Mouse (Mus musculus) left cerebral cortex, adult 9 months (tissue): ENCODE measurements at regions not wholly inside any gene's neighbourhood (a gene's known extent, or its start where the extent isn't known, plus 50 kb on each side); places are given as distances from the start of the nearest gene placed in this dataset.
A peak's percentile ranks its signal among the peaks of the same experiment; 100 is the strongest.

ENCODE experiments used
- DNase-seq, 2 experiments: peaks; one replicate each; pipeline ENCODE4 v3.0.0; 2022; ENCODE audit warnings: low spot score in 2 of 2

DNA sequence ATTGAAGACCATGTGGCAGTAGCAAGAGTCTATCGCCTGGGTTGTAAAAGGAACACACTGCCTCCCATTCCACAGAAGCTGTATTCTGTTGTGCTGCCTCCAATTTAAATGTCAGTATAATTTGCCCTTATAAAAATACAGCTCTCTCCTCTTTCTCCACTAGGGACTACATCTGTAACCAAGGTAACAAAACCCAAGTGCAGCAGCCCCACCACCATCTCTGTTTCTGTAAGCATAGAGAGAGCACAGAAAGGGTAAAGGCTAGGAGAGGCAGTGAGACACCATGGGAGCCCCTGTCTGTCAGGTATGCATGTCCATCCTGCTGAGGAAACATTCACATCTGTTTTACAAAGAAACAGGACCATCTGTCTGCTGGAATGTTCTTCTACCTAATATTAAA, 344.4 kb downstream of the Ccser2 start:
- no peak for DNase-seq

DNA sequence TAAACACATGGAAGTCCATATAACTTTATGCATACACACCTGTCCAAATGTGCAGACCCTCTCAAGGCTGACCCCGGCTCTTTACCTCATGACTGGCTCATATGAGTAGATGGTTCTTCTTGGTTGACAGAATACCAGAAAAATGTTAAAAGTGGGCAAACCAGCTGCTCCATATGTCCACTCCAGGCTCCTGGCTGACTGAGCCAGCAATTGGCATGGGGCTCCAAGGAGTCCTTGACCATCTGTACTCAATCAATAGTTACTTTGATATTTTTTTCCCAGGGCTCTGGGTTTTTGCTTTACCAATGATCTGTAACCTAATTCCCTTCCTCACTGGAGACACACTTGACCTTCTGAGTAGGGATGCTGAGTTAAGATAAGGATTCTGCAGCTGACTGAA, 345.5 kb downstream of the Ccser2 start:
- no peak for DNase-seq

DNA sequence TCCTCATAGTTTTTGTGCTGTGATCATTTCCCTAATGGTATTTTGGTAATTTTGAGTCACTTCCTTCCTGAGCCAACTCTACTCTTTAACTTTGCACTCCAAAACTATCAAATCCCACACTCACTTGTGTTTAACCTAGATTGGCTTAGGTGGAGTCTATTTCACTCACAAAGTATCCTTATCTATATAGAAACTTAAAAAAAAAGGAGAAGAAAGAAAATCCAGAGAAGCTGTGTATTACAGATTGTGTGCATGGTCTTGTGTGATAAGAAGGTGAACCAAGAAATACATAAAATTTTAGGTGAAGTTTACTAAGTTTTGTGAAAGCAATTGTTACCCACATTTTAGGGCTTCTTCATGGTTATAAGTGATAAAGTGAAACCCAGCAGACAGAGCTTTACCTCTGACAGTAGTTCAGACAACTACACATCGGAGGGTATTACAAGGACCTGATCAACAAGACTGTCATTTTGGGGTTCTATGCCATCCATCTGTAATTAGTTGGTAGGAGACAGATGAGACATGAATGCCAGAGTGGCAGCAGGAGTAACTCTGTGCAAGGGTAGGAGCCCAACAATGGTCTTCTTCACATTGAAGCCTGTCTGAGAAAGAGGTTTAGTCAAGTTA, 350.0 kb downstream of the Ccser2 start:
- no peak for DNase-seq

DNA sequence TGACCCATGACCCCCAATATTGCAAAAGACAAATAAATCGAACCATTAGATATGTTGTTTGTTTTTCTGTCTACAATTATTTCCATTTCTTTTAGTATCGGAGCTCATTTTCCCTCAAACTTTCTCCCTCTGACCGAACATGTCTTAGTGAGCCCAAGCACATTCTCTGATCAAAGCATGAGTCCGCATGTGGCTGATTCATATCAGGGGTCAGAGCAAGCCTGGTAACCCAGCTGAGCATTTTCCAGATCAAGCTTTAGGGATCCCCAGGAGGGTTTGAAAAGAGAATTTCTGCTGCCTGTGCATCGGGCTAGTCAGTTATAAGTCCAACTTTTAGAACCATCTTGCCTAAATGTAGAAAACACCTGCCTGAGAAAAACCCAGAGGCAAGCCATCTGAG, 350.6 kb downstream of the Ccser2 start:
- DNase-seq = no peak

DNA sequence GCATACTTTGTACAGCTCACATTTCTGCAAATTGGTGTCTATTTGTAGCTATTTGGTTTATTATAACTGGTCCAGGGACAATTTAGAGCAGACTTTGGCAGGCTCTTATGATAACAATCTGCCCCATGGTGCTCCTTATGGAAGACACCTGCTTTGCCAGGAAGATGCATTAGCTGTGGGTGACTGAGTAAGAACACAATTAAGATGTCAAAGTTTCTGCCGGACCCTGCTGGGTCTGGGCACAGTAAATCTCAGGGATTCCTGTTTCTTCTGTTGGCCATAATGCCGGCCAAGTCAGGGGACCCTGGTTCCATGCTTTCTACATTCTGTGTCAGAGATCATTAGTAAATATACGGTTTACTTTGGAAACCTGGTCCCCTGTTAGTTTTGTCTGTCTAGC, 353.7 kb downstream of the Ccser2 start:
- DNase-seq = no peak

DNA sequence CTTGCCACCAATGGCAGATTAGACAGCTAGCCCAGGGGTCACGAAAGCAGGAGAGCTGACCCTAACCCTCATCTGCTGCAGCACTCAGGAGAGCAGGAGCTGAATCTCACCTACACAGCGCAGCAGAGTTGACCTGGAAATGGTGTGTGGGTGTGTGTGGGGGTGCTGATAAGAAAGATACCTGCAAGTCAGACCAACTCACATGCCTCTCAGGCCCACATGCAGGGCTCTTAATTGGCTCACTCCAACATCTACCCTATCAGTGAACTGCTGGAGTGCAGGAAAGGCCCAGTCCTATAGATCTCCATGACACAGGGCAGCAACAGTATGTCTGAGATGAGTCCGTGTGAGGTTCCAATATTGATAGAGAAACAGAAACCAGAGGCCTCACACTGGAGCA, 355.7 kb downstream of the Ccser2 start:
- no peak for DNase-seq

DNA sequence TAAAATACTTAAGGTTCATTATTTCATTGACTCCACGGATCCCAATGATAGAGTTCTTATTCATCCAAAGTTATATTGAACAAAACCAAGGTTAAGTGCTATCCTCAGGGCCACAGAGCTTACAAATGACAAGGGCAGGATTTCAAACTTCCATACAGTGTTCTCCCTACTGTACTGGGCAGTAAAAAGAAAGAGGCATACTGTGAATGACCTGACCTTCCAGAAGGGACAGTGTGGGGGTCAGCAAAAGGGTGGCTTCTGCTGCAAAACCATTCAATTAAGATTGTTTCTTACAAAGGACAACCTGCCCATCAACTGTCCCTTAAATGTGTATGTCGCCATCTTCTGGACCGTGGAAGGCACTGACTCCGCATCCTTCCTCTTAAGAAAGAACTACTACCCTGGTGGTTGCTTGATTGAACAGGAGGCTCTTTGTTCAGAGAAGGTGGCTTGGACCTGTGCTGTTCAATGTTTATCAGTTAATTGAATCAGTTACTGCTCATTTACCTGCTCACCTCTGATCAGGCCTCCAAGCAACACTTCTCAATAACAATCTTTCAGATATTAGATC, 384.4 kb downstream of the Ccser2 start:
- peak in 1 of 2 experiments; percentile 43 for DNase-seq

DNA sequence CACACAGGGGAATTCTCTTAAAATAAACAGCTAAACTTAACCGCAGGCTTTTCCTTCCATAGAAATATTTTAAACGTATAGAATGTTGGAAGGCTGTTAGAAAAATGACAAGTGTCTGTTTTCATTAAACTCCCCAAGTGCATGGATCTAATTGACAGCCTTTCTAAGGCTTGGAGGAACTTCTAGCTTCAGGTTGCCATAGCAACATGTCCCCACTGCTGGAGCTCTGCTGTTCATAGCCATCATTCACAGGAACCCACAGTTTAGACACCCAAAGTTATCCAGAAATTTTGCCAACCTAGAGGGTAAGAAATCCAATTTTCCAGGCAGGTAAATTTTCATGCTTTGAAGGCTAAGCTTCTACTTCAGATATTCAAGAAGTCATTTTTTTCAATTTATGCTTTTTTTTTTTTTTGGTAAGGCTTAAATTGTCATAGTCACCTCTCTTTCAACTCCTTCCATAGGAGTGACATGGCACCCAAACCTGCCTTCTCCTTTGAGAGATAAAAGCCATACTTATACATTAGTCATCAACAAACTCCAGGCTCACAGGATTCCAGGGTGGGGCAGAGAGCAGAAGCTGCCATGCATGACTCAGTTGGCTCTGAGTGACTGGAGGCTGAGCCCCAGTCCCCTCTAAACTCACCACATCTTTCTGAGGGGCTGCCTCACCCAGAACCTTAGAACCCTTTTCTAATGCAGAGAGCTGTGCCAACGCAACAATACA, 385.1 kb downstream of the Ccser2 start:
- peak in 1 of 2 experiments; percentile 5 for DNase-seq

DNA sequence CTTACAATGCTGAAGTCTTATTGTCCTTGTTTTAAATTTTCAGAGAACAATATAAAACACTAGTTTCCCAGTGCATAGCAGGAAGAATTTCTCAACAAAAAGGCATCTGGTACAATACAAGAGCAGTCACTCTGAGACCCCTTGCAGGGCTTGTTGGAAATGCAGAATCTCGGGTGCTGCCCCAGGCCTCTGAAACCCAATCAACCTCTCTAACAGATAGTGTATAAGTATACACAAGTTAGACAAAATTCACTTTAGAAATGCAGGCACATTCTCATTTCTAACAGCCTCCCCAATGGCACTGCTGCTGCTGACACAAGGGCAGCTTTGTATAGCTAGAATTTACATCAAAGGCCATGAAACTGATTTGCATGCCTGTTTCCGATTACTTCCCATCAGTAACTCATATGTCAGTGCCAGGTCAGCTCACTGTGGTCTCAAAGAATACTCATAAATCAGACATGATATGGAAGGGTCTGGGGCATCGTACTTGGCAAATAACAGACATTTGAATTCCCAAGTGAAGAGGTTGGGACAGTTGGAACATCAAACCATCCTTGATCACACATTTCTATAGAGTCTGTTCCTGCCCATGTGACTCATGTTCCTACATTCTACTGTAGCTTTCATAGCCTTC, 405.2 kb downstream of the Ccser2 start:
- no peak for DNase-seq

DNA sequence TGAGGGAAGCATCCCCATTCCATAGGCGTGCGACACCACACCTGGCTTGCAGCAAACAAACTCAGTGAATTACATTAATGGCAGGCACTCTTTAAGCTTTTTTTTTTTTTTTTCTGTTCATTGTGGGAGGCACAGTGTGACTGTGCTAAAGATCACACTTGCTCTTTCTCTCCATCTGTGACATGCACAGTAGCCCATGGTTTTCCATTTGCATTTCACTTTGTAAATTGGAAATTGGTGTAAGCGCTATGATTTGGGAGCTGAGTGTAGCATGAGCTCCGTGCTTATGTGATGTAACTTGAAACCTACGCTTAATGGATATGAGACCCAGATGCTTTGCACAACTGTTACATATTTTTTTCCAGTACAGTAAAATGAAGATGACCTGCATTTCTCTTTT, 431.2 kb downstream of the Ccser2 start:
- no peak for DNase-seq

DNA sequence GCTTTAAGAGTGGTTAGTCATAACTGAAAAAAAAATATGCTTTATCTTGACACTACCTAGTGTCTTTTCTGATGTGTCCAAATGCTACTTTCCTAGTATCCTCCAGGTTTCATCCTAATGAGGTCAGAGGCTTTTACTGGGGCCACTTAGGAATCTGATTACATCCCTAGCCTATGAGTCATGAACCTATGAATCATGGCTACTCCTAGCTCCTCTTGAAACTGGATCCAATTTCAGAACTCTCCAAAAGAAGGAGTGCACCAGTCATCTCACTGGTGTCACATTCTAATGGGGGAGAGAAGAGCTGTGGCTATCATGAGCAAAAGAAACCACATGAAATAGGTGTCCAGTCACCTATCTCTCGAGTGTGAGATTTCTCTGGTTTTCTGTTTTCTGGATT, 432.6 kb downstream of the 4930474N05Rik start:
- no peak for DNase-seq

DNA sequence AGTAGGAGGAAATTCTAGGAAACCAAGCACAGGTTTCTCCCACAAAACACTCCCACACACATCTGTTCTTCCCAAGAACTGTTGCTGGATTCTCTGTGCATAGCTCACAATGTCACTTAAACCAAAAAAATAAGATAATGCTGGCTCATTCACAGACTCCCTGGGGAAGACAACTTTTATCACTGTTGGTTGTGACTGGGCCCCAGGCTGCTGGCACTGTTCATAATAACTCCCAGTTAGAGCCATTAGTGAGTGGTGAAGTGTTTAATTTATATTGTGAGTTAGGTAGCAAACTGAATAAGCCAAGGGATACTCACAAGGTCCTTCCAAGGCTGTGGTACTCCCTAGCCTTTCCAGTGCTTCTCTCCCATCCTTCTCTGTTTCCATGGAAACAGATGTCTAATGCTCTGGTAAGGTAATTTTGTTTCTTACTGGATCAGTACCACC, 430.9 kb downstream of the 4930474N05Rik start:
- DNase-seq = peak; percentile 67 to 76

DNA sequence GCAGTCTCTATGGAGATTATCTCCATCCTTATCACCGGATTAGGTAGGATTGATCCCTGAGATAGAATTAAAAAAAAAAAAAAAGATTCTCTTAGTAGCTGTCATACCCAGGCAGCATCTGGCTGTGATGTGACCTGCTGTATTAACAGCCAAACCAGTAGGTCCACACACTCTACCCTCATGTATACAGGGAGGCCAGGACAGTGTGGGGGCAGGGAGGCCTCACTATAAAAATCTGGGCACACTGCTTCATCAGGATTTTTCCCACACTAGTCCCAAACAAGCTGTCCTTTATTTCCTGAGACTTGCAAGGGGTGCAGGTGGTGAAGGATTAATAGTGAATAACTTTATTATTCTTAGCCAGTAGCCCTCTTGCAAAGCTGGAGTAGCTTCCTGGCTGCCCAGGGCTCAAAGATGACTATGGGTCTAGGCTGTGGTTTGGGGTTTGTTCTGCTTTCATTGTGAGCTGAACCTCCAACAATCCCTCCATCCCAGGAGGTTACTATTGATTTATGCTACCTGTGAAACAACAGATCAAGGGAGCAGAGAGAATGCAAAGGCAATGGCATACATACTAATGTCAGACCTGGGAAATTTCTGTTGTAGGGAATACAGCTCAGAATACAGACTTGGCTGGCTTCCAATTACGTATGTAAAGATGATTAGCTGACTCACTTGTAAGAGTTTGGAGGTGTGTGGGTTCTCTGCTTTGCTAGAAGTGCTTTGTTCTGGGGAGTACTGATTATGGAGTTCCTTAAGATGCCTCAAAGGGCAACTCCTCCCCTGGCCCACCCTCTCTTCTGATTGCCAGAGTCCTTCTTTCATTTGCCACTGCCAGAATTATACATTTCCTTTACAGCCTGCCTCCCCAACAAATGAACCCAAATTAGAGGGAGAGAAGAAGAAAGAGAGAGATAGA, 407.6 kb downstream of the 4930474N05Rik start:
- DNase-seq = no peak

DNA sequence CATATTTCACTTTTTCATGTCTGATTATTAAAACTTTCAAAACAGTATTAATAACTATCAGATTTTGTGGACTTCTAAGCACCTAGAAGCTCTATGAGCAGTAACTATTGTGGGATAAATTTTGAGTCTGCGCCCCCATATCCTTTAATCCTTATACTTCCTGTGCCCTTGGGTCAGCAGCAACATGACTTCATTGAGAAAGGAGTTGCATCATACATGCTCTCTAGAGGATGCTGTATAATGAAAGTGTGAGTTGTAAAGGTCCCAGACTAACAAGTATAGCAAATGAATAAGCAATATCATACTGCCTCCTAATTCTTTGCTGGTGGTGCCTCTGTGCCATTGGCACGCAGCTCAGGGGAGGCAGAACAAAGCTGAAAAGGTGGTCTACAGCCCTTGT, 404.6 kb downstream of the 4930474N05Rik start:
- no peak for DNase-seq

DNA sequence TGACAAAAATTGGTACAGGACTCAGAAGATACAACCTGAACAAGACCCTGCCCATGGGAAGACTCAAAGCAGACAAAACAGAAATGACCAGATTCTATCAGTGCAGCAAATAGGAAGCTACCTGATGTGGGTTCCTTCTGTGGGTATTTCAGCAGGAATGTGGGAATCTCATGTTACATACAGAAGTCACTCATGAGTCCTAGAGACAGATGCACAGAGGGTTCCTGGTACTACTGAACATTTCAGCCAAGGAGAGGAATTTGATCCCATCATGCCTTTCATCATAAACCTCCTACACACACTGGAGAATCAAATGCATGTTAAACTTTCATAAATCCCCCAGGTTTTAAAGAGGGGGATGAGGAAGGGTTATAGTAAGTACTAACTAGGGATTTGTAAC, 390.8 kb downstream of the 4930474N05Rik start:
- DNase-seq = no peak

DNA sequence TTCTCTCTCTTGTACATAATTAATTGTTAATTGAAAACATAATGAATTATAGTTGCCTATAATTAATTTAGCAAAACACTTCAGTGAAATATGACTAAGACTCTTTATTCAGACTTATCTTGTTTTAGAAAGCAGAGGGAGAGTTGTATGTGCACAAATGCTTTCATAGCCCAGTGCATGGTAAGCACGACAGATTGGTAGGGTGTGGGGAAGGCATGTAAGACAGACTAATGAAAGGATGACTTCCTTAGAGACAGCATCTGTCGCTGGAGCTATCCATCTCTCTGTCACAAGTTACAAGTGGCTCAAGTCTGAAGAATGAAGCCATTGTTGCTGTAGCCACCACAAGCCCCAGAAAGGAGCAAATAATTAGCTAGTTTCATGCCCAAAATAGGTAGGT, 376.9 kb downstream of the 4930474N05Rik start:
- DNase-seq = no peak

DNA sequence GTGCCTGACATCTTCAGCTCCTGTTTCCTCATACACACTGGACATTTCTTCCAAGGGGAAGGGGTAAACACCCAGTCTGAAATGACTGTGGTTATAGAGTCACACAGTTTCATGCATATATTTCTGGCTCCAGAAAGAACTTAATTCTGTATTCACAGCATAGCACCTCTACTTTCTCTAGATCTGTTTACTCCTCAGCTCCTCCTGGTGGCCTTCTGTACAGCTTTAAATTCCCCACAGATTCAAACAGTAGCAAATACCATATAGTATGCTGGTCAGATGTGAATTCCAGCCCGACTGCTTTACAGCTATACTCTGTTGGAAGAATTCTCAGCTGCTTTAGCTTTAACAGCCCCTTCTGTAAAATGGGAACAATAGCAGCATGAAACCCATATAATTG, 375.6 kb downstream of the 4930474N05Rik start:
- DNase-seq = no peak

DNA sequence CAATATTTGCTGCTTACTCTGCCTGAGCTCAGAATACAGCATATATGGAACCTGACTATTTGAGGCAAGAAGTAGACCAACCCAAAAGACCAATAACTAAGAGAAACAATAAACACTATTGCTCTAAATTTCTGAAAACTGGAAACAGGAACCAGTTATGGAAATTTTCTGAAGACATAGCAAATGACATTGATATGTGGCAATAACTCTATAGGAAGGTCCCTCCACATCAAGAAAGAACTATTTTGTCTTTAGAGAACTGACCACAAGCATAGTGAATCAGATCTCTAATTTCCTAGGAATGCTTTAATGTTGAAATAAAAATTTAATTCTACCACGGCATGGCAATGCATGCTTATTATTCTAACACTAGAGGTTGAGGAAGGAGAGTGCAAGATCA, 358.3 kb downstream of the 4930474N05Rik start:
- DNase-seq = no peak

DNA sequence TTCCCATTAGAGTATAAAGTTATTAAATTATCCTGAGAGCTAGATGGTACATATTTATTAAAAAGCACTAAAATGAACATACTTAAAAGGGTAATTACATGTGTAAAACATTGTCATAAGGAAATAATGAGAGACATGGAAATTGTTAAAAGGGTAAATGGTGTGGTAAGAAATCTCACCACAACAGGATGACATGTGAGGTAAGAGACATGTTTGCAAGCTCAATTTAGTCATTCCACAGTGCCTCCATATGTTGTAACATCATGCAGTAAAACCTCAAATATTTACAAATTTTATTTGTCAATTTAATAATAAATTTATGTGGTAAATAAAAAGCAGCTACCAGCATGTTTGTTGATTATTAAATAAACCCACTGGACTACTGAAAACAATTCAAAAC, 355.4 kb downstream of the 4930474N05Rik start:
- DNase-seq = no peak

DNA sequence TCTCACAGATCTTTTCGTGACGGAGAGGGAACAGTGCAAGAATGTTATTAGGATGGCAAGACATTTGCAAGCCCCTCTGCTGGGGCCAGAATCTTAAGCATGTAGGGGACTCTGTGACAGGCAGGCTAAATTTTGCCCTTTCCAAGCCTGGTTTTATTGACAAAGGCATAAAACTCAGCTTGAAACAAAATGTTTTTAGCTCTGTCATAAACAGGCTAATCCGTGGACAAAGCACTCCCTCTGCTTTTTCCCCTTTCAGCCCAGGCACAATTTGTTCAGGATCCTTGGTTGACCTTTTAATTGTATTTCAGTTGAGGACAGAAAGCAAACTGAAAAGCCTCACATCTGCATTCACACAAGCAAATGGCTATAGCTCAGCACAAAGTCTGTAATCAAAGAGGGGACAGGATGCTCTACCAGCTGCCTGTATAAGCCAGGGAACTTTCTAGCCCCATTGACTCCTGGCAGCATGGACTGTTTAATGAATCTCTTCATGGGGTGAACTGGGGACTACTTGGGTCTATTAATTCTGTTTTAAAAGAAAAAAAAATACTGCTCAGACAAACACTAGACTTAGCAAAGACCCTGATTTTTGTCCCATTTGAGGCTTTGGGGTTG, 320.0 kb downstream of the 4930474N05Rik start:
- DNase-seq = no peak

DNA sequence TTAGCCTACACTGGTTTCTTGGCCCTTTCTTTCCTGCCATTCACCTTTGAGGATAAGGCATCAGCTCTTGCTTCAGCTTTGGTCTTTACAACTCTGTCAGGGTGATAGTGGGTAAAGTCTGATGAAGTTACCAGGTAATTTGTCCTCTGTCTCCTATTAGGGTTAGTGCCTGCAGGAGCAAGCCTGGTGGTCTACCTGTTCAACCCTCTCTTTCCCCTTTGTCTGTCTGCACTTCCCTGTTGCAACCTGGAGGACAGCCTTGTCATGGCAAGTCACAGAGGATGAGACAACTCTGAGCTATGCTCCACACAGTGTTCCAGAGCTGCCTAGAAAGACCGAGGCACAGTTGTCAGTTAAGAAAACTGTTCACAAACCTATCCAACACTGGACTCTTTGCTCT, 319.5 kb downstream of the 4930474N05Rik start:
- DNase-seq = no peak
